Mouse (Mus musculus): ENCODE measurements around the gene Gm9833. TPM values are rescaled to one million over a fixed set of nuclear protein-coding genes. Genes with fewer than 3 reads are reported as not detected.
A peak's percentile ranks its signal among the peaks of the same experiment; 100 is the strongest.
"Not testable (repeated sequence)": the region's sequence is repeated elsewhere in the genome, so short reads cannot be mapped to it uniquely, and the experiment has no call there.

Gene Gm9833
- polyA plus RNA-seq (2015; fragmentation: Nextera tagmentation; extraction: Ambion mirVana), result 7.7 and 8.6 TPM in 2 replicates

- ATAC-seq, result peak; percentile 54; the same call in 1 of the 2 replicates
- not testable (repeated sequence) for H3K27me3 ChIP-seq; H3K9ac ChIP-seq; H3K4me1 ChIP-seq; H3K27ac ChIP-seq; H3K9me3 ChIP-seq (replicated peaks); H3K36me3 ChIP-seq (ENCODE audit: poor library complexity, severe bottlenecking)
- peak within 1 kb of the TSS; percentile 21; the same call in 1 of the 2 replicates for H3K4me3 ChIP-seq
- H3K4me2 ChIP-seq, result peak within 1 kb of the TSS; percentile 43
- 28% methylated on average over 38 of the region's 38 CpGs for WGBS
These were observed at the start of gene Gm9833 for GRCm38 (mm10) chr3:10087994-10088393. Gene Gm9833 (plus strand): TSS chr3:10088110.

GRCm38 (mm10) chr3:10070070-10070469 is 17.8 kb upstream of the Gm9833 start:
- no peak overlapping the region for H3K27ac ChIP-seq
- H3K27me3 ChIP-seq, result no peaks in the 10 kb centered on the region
- ATAC-seq, result no peak
- no peaks in the 10 kb centered on the region for H3K9me3 ChIP-seq (replicated peaks)
- H3K9ac ChIP-seq, result no peak overlapping the region
- no peak overlapping the region for H3K4me3 ChIP-seq
- no peak overlapping the region for H3K4me2 ChIP-seq
- no peaks in the 10 kb centered on the region for H3K4me1 ChIP-seq
- no peaks in the 10 kb centered on the region for H3K36me3 ChIP-seq (ENCODE audit: poor library complexity, severe bottlenecking)

- Histone ChIP-seq H3K9ac (no peak overlapping the region), H3K27me3 (no peaks in the 10 kb centered on the region), H3K27ac (no peak overlapping the region), H3K36me3 (ENCODE audit: poor library complexity, severe bottlenecking) (no peaks in the 10 kb centered on the region), H3K4me1 (no peaks in the 10 kb centered on the region), H3K4me3 (no peak overlapping the region), H3K4me2 (no peak overlapping the region), H3K9me3 (replicated peaks) (no peaks in the 10 kb centered on the region)
- no peak for ATAC-seq
These were observed 12.1 kb upstream of the Gm9833 start for GRCm38 (mm10) chr3:10075826-10076225.

GRCm38 (mm10) chr3:10077096-10077841 is 10.6 kb upstream of the Gm9833 start:
- Histone ChIP-seq H3K9me3 (replicated peaks) (no peaks in the 10 kb centered on the region), H3K36me3 (ENCODE audit: poor library complexity, severe bottlenecking) (no peaks in the 10 kb centered on the region), H3K4me1 (no peaks in the 10 kb centered on the region), H3K4me3 (no peak overlapping the region), H3K9ac (no peak overlapping the region), H3K27ac (no peak overlapping the region), H3K27me3 (no peaks in the 10 kb centered on the region), H3K4me2 (no peak overlapping the region)
- WGBS, result 89% methylated on average over 6 of the region's 6 CpGs
- no peak for ATAC-seq

- Histone ChIP-seq H3K9me3 (replicated peaks) (no peaks in the 10 kb centered on the region), H3K27ac (no peak overlapping the region), H3K4me2 (no peak overlapping the region), H3K4me1 (no peaks in the 10 kb centered on the region), H3K36me3 (ENCODE audit: poor library complexity, severe bottlenecking) (no peaks in the 10 kb centered on the region), H3K27me3 (no peaks in the 10 kb centered on the region), H3K9ac (no peak overlapping the region), H3K4me3 (no peak overlapping the region)
- WGBS, result 89% methylated on average over 2 of the region's 2 CpGs
- ATAC-seq, result no peak
These were observed 9.8 kb upstream of the Gm9833 start for GRCm38 (mm10) chr3:10078113-10078512.

GRCm38 (mm10) chr3:10081336-10081735 is 6.6 kb upstream of the Gm9833 start:
- Histone ChIP-seq H3K36me3 (ENCODE audit: poor library complexity, severe bottlenecking) (no peaks in the 10 kb centered on the region), H3K4me2 (no peak overlapping the region), H3K9ac (no peak overlapping the region), H3K4me3 (no peak overlapping the region), H3K27ac (no peak overlapping the region), H3K4me1 (no peaks in the 10 kb centered on the region), H3K27me3 (no peaks in the 10 kb centered on the region), H3K9me3 (replicated peaks) (no peaks in the 10 kb centered on the region)
- WGBS, result 76% methylated on average over 5 of the region's 5 CpGs
- no peak for ATAC-seq

GRCm38 (mm10) chr3:10081911-10082541 is 5.9 kb upstream of the Gm9833 start:
- no peaks in the 10 kb centered on the region for H3K27me3 ChIP-seq
- no peaks in the 10 kb centered on the region for H3K4me1 ChIP-seq
- H3K4me3 ChIP-seq, result no peak overlapping the region
- peak; percentile 51; the same call in 1 of the 2 replicates for ATAC-seq
- no peaks in the 10 kb centered on the region for H3K9me3 ChIP-seq (replicated peaks)
- 72% methylated on average over 6 of the region's 6 CpGs for WGBS
- no peak overlapping the region for H3K9ac ChIP-seq
- no peak overlapping the region for H3K27ac ChIP-seq
- no peak overlapping the region for H3K4me2 ChIP-seq
- H3K36me3 ChIP-seq (ENCODE audit: poor library complexity, severe bottlenecking), result no peaks in the 10 kb centered on the region

- Histone ChIP-seq H3K9ac (no peak overlapping the region), H3K36me3 (ENCODE audit: poor library complexity, severe bottlenecking) (no peaks in the 10 kb centered on the region), H3K4me3 (no peak overlapping the region), H3K9me3 (replicated peaks) (no peaks in the 10 kb centered on the region), H3K4me1 (no peaks in the 10 kb centered on the region), H3K4me2 (no peak overlapping the region), H3K27me3 (no peaks in the 10 kb centered on the region), H3K27ac (no peak overlapping the region)
- WGBS, result 73% methylated on average over 4 of the region's 4 CpGs
- no peak for ATAC-seq
These were observed 5.3 kb upstream of the Gm9833 start for GRCm38 (mm10) chr3:10082545-10083062.

GRCm38 (mm10) chr3:10084102-10084501 is 3.8 kb upstream of the Gm9833 start:
- no peaks in the 10 kb centered on the region for H3K4me1 ChIP-seq
- H3K36me3 ChIP-seq (ENCODE audit: poor library complexity, severe bottlenecking), result no peaks in the 10 kb centered on the region
- no peak overlapping the region for H3K27ac ChIP-seq
- no peak overlapping the region for H3K9ac ChIP-seq
- no peaks in the 10 kb centered on the region for H3K27me3 ChIP-seq
- H3K4me3 ChIP-seq, result no peak overlapping the region
- no peak overlapping the region for H3K4me2 ChIP-seq
- ATAC-seq, result no peak
- no peaks in the 10 kb centered on the region for H3K9me3 ChIP-seq (replicated peaks)
- 84% methylated on average over 3 of the region's 3 CpGs for WGBS

GRCm38 (mm10) chr3:10085396-10086119 is 2.4 kb upstream of the Gm9833 start:
- Histone ChIP-seq H3K27me3 (no peaks in the 10 kb centered on the region), H3K9me3 (replicated peaks) (no peaks in the 10 kb centered on the region), H3K9ac (no peak overlapping the region), H3K4me1 (no peaks in the 10 kb centered on the region), H3K4me2 (no peak overlapping the region), H3K4me3 (no peak overlapping the region), H3K27ac (no peak overlapping the region), H3K36me3 (ENCODE audit: poor library complexity, severe bottlenecking) (no peaks in the 10 kb centered on the region)
- no peak for ATAC-seq
- 72% methylated on average over 7 of the region's 7 CpGs for WGBS

- H3K4me1 ChIP-seq, result no peaks in the 10 kb centered on the region
- no peaks in the 10 kb centered on the region for H3K27me3 ChIP-seq
- H3K4me3 ChIP-seq, result peak overlapping the region; percentile 21; the same call in 1 of the 2 replicates
- no peak overlapping the region for H3K27ac ChIP-seq
- no peak overlapping the region for H3K9ac ChIP-seq
- peak overlapping the region; percentile 43 for H3K4me2 ChIP-seq
- no peaks in the 10 kb centered on the region for H3K9me3 ChIP-seq (replicated peaks)
- 93% methylated on average over 8 of the region's 8 CpGs for WGBS
- ATAC-seq, result no peak
- no peaks in the 10 kb centered on the region for H3K36me3 ChIP-seq (ENCODE audit: poor library complexity, severe bottlenecking)
These were observed 399 bp upstream of the Gm9833 start for GRCm38 (mm10) chr3:10087511-10087910.

GRCm38 (mm10) chr3:10091616-10092140 is 3.8 kb downstream of the Gm9833 start:
- H3K36me3 ChIP-seq (ENCODE audit: poor library complexity, severe bottlenecking), result no peaks in the 10 kb centered on the region
- no peaks in the 10 kb centered on the region for H3K9me3 ChIP-seq (replicated peaks)
- 88% methylated on average over 6 of the region's 6 CpGs for WGBS
- H3K4me1 ChIP-seq, result no peaks in the 10 kb centered on the region
- no peak overlapping the region for H3K4me2 ChIP-seq
- no peak overlapping the region for H3K27ac ChIP-seq
- H3K9ac ChIP-seq, result no peak overlapping the region
- peak; percentile 27; the same call in 1 of the 2 replicates for ATAC-seq
- no peaks in the 10 kb centered on the region for H3K27me3 ChIP-seq
- no peak overlapping the region for H3K4me3 ChIP-seq
